Mouse (Mus musculus) yolk sac, embryonic 10.5 days (tissue): ENCODE data around the gene Rnps1.
"Not testable (repeated sequence)": the region's sequence is repeated elsewhere in the genome, so short reads cannot be mapped to it uniquely, and the experiment has no call there.

Experiments
- DNase-seq: peaks from one replicate; pipeline ENCODE4 v3.0.0-alpha.2; 2017; ENCODE audit warnings: low spot score

Gene Rnps1

DNA sequence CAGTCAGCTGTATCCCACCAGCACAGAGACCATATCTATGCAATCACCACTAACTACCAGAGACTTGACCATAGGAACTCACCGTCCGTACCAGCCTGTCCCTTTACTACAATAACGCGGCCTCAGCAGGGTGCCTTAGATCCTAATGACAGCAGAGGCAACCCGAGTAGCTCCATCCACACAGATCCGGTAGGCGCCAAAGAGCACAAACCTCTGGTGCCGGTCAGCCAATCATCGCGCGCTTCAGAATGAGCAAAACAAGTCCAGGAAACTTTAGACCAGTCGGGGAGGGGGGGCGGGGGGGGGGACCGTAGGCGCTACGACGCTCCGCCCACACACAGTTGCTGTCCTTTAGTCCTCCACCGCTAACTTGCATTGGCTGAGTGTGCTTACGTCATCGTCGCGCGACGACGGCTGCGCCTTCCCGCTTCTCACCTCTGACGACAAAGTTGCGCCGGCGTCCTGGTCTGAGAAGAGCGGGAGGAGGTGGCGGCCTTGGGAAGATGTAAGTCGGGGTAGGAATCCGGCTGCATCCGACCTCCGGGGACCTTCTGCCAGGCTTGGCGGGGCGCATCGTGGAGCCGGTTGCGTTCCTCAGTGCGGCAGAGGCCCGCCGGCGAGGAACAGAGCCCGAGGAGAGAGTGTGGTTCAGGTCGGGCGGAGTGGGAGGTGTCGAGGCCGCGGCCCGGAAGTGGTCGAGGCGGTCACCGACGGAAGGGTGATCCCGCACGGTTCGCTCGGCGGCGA lies at the start of gene Rnps1:
TSS of gene Rnps1 (plus strand) at position 336 of the 747 bp plus-strand sequence.
- DNase-seq: peak; percentile 100

DNA sequence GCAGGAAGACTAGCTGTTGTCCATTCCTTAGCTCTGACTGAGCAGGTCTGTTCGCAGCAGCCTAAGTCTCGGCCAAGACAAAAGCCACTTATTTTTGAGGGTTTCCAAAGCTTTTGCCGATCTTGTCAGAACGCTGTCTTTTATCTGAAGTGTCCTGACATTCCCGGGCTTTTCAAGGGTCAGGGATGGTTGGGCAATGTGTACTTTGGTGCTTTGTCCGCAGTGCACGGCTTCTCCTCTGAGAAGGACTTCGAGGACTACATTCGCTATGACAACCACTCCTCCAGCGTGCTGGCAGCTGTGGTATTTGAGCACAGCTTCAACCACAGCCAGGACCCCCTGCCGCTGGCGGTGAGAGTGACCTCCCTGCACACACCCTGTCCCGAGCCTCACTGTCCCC lies 48.5 kb upstream of the Rnps1 start:
- DNase-seq: peak; percentile 82

DNA sequence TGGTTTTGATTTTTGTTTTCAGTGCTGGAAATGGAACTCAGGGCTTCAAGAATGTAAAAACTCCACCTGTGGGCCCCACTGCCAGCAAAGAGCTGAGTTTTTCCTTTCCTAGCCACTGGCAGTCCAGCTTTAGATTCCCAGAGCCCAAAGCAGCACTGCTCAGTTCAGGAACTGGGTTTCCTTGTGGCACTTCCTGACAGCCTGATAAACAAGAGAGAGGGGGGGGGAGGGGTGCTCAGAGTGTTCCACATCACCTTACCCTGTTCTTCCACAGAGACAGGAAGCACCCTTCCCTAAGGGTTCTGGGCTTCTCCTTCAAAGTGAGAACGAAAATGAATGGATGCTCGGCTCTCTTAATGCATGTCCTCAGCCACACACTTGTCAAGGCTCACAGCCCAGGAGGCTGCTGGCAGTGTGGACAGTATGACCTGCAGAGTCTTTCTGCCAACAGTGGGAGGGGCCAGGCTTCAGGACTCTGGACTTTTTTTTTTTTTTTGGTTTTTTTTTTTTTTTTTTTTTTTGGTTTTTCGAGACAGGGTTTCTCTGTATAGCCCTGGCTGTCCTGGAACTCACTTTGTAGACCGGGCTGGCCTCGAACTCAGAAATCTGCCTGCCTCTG lies 39.2 kb upstream of the Rnps1 start:
- DNase-seq: no peak

DNA sequence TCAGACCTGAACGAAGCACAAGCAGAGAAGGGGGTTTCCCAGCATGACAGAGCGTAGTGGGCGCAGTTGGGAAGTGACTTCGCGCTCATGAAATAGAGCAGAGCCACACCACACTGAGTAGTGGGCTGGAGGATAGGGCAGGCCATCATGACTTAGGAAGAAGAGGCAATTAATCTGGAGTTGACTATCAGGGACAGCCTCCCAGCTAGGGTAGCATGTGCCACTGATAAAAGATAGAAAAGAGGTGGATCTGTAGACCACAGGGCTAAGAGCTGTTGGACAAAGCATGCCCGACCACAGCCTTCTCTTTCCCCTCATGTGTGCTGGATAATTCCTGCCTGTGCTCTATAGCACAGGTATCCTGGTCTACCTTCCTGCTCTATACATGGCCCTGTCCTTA lies 38.5 kb upstream of the Rnps1 start:
- no peak for DNase-seq

DNA sequence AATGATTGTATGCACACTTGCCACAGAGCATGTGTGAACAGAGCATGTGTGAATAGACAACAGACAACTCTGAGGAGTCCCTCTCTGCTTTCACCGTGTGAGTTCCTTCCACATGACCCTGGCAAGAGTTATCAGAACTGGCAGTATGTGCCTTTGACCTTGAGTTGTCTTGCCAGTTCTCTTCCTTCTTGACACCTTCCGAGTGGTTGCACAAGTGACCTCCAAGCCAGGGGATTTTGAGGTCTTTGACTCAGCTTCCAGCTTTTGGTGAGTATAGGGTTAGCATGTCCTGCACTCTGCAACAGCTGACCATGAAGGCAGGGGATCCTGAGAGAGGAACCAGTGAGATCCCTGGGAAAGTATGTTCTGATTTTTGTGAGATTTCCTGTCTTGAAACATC lies 35.9 kb upstream of the Rnps1 start:
- no peak for DNase-seq

DNA sequence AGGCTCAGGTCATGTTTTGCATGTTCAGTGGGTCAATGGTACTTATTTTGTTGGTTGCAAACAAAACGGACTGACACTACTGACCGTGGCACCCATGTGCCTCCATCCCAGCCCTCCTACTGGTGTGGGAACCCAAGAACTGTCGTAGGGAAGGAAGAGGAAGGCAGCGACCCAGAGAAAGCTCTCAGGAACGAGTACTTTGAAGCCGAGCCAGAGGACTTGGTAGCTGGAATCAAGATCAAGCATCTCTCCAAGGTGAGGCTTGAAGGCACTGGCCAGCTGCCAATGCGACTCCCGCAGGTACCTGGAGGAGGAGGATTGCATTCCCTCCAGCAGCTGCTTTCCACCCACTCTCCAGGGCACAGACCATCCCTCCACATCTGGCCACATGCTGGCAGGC lies 30.6 kb upstream of the Rnps1 start:
- no peak for DNase-seq

DNA sequence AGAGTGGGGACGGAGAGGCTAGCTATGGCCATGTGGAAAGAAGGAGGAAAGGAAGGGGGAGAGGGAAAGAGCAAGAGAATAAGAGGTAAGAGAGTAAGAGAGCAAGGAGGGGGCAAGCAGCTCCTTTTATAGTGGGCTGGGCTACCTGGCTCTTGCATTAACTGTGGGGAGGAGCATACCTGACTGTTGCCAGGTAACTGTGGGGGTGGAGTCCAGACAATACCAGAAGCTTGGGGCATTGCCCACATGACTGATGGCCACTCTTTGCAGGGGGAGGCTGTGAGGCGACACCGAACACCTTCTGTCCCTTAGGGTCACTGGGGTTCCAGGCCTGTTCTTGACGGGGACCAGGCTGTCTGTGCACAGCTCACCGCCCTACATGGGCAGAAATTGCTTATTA lies 25.7 kb upstream of the Rnps1 start:
- DNase-seq: no peak

DNA sequence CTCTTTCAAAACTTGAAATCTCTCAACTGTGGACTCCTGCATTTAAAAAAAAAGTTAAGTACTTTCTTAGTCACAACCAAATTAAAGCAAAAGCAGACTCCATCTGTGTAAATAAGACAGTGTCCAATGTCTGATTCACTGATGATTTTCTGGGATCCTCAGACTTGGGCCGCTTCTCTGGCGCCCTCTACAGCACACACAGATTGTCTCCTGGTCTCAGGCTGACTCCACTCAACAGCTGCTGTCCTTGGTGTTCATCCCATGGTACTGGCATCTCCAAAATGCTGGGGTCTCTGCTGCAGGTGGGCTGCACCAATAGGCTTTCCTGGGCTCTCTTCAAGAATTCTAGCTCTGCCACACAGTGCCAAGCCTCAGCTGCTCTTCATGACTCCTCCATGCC lies 24.5 kb upstream of the Rnps1 start:
- no peak for DNase-seq

DNA sequence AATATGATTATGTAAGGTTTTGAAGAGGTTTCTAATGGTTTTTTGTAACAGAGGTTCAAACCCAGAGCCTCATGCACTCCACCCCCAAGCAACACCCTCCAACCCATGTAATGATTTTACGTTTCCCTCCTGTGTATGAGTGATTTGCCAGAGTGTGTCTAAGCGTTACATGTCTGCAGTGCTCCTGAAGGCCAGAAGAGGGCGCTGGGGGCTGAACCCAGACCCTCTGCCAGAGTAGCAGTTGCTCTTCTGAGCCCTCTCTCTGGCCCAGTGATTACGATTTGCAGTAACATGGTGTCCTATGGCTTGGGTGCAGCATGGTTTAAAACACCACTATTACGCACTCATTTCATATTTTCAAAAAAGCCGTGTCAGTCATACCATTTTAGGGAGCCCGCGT lies 23.2 kb upstream of the Rnps1 start:
- no peak for DNase-seq

DNA sequence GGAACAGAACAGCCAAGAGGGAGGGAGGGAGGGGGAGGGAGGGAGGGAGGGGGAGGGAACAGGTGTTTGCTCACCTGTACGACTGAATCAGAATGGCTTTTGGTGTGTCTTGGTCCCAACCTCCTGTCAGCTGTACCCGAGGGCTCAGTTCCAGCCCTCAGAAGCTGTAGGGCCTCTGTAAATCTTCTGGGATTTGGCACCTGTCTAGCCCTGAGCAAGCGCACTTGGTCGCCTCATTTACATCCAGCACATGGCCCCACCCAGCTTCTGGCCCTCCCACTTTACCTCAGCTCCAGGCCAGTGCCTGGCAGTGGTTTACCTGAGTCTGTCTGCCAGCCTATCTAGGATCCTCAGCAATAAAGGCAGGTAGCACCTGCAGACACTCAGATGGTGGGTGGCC lies 20.8 kb upstream of the Rnps1 start:
- no peak for DNase-seq

DNA sequence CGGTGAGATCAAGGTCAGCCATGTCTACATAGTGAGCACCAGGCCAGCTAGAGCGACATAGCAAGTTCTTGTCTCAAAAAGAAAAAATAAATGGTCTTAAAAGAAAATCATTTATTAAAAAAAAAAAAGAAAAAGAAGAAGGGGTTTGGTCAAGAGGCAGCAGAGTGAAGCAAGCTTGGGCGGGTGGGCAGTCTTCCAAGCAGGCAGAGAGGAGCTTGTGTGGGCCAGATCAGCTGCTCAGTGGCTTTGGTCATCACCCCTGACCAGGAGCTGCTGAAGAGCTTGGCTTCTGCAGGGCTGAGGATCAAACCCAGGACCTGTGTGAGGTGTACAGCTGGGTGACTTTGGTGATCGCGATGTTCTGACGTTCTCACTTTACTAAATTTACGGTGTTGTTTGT lies 19.9 kb upstream of the Rnps1 start:
- no peak for DNase-seq

DNA sequence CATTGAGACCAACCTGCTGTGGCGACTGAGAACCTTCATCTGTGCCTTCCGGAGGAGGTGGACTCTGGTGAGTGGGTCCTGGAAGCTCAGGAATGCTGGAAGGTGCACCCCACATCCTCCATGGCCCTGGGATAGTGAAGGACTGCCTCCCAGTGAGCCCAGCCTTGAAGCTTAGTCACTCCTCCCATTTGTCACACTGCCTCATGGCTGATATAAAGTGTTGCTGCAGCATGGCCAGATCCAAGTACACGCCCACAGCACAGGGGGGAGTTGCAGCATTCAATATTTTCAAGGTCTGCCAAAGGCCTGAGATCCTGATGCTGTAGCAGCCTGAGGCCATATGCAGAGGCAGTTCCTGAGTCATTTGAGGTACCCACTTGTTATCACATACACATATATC lies 12.0 kb upstream of the Rnps1 start:
- DNase-seq: no peak

DNA sequence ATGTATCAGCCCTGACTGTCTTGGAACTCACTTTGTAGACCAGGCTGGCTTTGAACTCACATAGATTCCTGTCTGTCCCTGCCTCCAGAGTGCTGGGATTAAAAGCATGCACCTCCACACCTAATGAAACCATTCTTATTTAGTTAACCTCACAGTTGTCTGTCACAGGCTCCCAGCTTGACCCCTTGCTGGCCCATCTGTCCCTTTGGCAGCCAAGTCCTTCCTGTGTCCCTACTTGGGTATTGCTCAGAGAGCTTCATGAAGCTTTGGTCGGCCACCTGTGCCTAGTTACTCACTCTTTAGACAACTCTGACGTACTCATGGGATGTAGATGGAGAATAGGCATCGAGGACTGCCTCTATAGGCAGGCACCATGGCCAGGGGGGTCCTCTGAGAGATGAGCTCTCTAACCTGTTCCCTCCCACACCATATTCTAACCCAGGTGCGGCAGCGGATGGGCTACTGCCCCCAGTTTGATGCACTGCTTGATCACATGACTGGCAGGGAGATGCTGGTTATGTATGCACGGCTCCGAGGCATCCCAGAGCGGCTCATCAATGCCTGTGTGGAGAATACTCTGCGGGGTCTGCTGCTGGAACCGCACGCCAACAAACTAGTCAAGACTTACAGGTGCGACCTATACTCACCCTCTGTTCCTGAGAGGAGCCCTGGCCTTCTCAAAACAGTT lies 7.1 kb upstream of the Rnps1 start:
- DNase-seq: no peak

DNA sequence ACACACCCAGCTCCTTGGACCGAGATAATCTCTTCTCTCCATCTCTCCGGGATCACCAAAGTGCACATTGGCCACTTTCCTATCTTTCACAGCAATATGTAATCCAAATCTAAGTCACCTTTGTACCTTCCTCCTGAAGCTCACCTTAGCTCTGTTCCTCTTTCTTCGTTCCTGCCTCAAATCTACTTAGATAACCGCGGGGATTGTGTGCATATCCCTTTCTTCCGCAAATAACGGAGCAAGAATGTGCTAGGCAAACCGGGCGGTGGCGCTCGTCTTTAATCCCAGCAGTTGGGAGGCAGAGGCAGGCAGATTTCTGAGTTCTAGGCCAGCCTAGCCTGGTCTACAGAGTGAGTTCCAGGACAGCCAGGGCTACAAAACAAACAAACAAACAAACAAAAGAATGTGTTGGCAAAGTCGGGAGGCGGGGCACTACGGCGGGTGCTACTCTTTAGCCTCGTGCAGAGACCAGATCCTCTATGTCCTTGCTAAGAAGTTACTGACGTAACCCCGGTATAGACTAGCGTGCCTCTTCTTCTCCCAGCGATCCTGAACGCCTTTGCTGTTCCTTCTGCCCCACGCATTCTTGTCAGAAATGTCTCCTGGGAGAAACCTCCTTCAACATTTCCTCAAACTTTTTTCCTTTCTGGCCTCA lies 681 bp upstream of the Rnps1 start:
- DNase-seq: peak; percentile 73

DNA sequence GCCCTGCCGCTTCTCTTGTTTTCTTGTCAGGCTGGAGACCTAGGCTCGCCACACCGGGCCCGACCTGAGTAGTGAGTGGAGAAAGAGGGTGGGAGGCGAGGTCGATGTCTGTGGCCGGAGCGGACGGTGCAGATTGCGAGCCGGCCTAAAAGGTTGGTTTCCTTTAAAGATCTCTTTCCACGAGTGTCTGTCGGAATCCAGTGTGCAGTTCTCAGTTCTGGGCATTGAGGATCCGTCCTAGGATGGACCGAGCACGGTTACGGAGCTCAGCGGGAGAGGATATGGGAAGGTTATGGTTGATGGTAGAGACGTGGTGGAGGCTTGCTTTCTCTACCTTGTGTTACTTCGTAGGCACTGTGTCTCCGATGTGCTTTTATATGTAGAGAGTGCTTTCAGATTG lies 646 bp downstream of the Rnps1 start:
- DNase-seq: no peak

DNA sequence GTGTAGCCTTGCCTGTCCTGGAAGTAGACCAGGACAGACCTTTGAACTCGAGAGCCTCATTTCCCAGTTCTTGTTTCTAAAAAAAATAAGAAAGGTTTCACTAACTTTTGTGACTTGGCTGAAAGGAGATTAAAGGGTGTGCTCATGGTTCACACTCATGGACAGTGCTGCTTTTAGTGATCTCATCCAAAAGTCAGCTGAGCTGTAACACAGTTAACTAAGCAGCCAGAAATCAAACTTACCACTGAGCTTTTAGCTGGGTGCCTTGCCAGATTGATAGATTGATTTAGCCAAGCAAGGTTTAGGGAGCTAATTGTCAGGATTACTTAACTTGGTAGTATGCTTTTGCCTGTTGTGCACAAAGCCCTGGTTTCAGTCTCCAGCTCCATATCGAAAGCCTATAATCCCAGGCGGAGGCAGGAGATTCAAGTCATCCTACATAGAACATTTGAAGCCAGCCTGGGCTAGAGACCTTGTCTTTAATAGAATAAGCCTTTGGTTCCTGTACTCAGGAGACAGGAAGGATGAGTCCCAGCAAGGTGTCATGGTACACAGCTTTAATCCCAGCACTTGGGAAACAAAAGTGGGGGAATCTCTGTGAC lies 1.8 kb downstream of the Rnps1 start:
- DNase-seq: no peak

DNA sequence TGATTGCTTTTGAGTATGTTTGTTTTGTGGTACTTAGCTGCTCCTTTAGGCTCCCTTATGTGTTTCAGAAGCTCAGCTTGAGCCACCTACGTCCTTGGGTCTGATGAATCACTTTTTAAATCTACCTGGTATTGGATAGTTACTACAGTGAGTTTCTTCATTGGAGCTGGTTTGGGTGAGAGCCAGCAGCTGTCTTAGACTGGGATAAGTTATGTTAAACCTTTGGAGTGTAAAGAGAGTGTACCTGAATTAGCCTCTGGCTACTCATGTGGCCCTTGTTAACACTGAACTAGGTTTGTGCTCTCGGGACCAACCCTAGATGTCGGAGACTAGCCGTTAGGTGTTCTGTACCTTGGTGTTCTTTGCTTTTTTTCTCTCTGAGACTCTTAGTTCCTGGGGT lies 8.7 kb downstream of the Rnps1 start:
- DNase-seq: no peak

DNA sequence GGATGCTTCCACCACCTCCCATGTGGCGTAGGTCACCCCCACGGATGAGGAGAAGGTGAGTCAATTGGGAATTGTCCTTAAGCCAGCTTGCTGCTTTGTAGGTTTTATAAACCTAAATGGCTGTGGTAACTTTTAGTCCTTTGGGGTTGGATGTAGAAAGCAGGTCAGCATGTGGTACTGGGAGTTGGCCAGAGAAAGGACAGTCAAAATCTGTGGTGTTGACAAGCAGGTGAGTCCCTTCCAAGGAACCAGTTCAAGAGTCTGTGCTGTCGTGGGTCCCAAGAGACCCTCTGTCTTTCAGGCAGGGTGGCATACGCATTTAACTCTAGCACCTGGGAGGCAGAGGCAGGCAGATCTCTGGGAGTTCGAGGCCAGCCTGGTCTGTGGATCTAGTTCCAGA lies 10.1 kb downstream of the Rnps1 start:
- DNase-seq: no peak

DNA sequence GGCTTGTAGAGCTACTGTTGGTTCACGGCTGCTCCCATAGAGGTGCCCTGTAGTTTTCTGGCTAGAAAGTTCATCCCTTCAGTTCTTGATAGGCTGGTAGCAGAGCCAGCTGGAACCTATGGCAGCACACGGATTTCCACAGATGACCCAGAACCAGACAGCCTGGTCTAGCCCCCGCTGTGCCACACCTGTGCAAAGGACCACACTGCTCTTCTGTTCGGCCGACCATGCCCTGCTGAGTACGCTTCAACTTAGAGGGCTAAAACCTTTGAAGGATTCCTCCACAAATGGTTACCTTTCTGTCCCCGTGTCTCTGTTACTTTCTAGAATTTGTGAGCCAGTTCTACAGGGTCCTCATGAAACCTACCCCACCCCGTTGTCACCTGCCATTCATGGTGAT lies 11.0 kb downstream of the Rnps1 start:
- not testable (repeated sequence) for DNase-seq

DNA sequence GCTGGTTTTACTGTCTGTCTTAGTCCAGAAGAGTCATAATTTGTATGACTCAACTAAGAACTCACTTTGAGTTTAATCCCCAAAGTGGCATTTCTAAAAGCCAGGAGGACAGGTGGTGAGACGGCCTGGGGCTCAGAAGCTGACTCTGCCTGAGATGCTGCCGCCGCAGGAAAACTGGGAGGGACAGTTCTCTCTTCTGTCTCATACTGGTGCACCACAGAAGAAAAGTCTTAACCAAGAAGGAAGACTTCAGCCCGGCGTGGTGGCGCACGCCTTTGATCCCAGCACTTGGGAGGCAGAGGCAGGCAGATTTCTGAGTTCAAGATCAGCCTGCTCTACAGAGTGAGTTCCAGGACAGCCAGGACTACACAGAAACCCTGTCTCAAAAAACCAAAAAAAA lies 11.5 kb downstream of the Rnps1 start:
- DNase-seq: no peak

DNA sequence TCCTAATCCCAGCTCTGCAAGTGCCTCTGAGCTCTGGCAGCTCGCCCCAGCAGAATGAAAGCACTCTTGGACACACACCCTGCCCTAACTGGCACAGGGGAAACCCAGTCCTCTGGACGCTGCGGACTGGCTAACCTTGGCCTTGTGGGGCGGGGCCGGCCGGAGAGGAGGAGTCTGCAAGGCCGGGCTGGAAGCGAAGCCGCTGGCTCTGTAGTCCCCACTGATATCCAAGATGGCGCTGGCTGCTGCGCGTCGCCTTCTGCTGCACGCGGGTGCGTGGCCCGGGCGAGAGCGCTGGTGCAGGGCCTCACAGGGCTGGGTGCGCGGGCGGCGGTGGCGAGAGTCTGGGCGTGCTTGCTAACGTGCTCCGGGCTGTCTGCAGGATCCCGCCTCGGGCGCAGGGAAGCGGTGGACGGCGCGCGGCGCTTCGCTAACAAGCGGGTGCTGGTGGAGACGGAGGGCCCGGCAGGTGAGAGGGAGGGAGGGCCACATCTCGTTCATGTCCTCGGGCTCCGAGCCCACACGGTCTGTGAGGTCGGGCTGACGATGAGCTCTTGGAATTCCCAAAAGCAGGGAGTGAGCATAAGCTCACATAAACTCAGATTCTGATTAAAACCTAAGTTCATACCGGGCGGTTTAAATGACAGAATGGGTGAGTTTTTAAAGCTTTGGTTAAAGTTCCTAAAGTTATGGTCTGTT lies 12.3 kb downstream of the Rnps1 start, which contains the start of gene Eci1:
TSS of gene Eci1 (plus strand) at position 171 of the 699 bp plus-strand sequence.
- peak; percentile 94 for DNase-seq

DNA sequence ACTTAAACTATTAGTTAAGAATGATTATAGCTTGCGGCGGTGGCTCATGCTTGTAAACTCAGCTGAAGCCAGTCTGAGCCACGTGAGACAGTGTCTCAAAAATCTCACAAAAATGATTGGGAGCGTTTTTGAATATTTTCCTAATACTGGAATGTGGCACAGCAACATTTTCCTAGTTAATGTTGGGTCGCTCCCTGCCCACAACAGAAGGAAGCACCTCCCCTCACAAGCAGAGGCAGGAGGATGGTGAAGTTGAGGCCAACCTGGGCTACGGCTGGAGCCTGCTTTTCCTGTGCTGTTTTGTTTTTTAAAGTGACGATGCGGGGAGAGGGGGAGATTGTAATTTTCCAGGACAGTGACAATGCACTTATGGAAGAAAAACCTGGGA lies 12.8 kb downstream of the Rnps1 start:
- peak; percentile 51 for DNase-seq
